Mouse (Mus musculus) forebrain, embryonic 11.5 days (tissue): Measurements from ENCODE around the gene Nav1. TPM values are rescaled to one million over a fixed set of nuclear protein-coding genes. Genes with fewer than 3 reads are reported as not detected.
A peak's percentile ranks its signal among the peaks of the same experiment; 100 is the strongest.

Experiments
- ATAC-seq: fragments of 200-750 bp; cut with Nextera tagmentation; replicated peaks from 2 replicates; pipeline ENCODE4 v1.8.0; 2017; ENCODE audit warnings: moderate TSS enrichment; ENCODE audit not compliant: low FRiP score
- DNase-seq: peaks from one replicate; pipeline ENCODE4 v3.0.0-alpha.2; 2017; ENCODE audit warnings: low spot score
- H3K27ac ChIP-seq: fragments of 300-500 bp; sonication (generic); 2 replicates; pipeline ENCODE4 v1.5.1; 2014; ENCODE audit warnings: low read depth, low read length
- H3K27me3 ChIP-seq: fragments of 300-500 bp; sonication (generic); 2 replicates; pipeline ENCODE4 v1.6.1; 2014; ENCODE audit warnings: mild to moderate bottlenecking, low read length, mixed read lengths; ENCODE audit not compliant: control insufficient read depth, insufficient read depth
- H3K36me3 ChIP-seq: fragments of 300-500 bp; sonication (generic); 2 replicates; pipeline ENCODE4 v1.6.1; 2014; ENCODE audit warnings: mild to moderate bottlenecking, low read length, moderate library complexity, mixed read lengths; ENCODE audit not compliant: control insufficient read depth, insufficient read depth
- H3K4me1 ChIP-seq: fragments of 300-500 bp; sonication (generic); replicated peaks from 2 replicates; pipeline ENCODE4 v1.6.1; 2014; ENCODE audit warnings: low read length, mixed read lengths; ENCODE audit not compliant: control insufficient read depth, insufficient read depth
- H3K4me2 ChIP-seq: fragments of 300-500 bp; sonication (generic); 2 replicates; pipeline ENCODE4 v1.6.1; 2014; ENCODE audit warnings: low read depth, mild to moderate bottlenecking, low read length, moderate library complexity, mixed read lengths; ENCODE audit not compliant: severe bottlenecking
- H3K4me3 ChIP-seq: fragments of 300-500 bp; sonication (generic); 2 replicates; pipeline ENCODE4 v1.5.1; 2014; ENCODE audit warnings: low read depth, low read length
- H3K9ac ChIP-seq: fragments of 300-500 bp; sonication (generic); 2 replicates; pipeline ENCODE4 v1.6.1; 2014; ENCODE audit warnings: low read length
- H3K9me3 ChIP-seq: fragments of 300-500 bp; sonication (generic); 2 replicates; pipeline ENCODE4 v1.6.1; 2016; ENCODE audit warnings: low read length, mixed read lengths; ENCODE audit not compliant: control insufficient read depth
- WGBS: fragments of 180-500 bp; shearing (Covaris S2); extraction: QIAGEN DNeasy Blood & Tissue Kit; methylation state at CpG from one replicate; pipeline ENCODE4 v1.1.7; 2014; 5-methylcytosine and 5-hydroxymethylcytosine counted together
- polyA plus RNA-seq: library from polyadenylated mRNA; unstranded; fragments of >200 nt; fragmentation: Nextera tagmentation; extraction: Ambion mirVana; gene quantifications from 2 replicates; pipeline ENCODE4 v1.2.1, GENCODE M21; 2014

The Nav1 gene
- polyA plus RNA-seq, 1 experiment from 2014 or later = 26.9 TPM

DNA sequence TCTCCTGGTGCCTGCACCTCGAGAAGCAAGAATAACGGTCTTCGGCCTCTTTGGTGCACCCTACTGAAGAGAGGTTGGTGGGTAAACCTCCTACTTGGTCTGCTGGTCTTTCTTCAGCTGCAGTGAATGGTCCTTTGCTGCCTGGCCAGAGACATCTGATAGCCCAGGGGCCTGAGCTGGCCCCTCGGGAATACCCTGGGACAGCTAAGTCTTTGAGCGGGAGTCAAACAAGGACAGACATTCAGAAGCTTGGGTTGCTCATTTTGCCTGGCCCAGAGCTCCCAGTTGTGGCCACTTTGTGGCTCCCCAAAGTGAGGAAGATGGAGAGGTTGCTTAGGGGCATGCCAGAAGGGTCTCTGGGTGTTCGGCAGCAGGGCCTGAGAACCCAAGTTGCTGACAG is 89.6 kb downstream of the Nav1 start:
- Histone ChIP-seq H3K9ac (no peak overlapping the region), H3K36me3 (no peaks in the 10 kb centered on the region), H3K27ac (no peak overlapping the region), H3K4me3 (no peak overlapping the region), H3K4me2 (no peak overlapping the region), H3K27me3 (no peaks in the 10 kb centered on the region), H3K4me1 (peaks cover 15% of the 10 kb centered on the region), H3K9me3 (no peaks in the 10 kb centered on the region)
- ATAC-seq (no peak), DNase-seq (no peak)
- 85% methylated on average over 6 of the region's 6 CpGs for WGBS

DNA sequence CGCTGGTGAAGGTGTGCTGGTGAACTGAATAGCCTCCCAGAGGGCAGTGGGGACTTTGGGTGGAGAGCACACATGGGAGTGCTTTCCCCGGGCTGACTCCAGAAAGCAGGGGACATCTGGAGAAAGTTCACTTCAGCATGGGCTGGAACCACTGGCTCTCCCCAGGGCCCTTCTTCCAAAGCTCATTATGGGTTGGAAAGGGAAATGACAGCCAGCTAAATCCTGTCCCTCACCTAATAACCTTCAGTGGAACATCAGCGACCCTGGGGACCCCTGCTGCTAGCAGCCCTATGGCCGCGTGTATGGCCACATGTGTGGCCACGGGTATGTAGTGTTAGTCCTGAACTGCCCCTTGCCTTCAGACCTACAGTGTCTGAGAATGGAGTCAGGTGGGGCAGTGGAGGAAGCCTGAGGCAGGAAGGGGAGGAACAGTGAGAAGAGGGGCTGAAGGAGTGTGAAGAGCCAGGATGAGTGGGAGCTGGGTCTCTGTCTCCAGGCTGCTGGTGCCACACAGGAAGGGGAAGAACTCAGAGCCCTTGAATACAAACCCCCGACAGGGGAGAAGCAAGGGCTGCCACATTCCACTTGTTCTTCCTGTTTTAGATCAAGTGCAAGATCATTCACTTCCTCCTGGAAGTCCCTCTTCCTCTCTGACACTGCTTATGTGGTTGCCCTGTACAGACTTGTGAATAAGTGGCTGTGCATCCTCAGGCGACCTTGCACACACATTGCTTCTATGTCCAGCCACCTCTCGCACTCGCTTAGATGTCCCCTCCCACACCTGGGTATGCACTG is 90.4 kb downstream of the Nav1 start:
- Histone ChIP-seq H3K4me3 (no peak overlapping the region), H3K4me1 (peaks cover 15% of the 10 kb centered on the region), H3K27me3 (no peaks in the 10 kb centered on the region), H3K36me3 (no peaks in the 10 kb centered on the region), H3K9me3 (no peaks in the 10 kb centered on the region), H3K27ac (no peak overlapping the region), H3K9ac (no peak overlapping the region), H3K4me2 (no peak overlapping the region)
- DNase-seq (no peak), ATAC-seq (no peak)
- WGBS = 68% methylated on average over 10 of the region's 10 CpGs

DNA sequence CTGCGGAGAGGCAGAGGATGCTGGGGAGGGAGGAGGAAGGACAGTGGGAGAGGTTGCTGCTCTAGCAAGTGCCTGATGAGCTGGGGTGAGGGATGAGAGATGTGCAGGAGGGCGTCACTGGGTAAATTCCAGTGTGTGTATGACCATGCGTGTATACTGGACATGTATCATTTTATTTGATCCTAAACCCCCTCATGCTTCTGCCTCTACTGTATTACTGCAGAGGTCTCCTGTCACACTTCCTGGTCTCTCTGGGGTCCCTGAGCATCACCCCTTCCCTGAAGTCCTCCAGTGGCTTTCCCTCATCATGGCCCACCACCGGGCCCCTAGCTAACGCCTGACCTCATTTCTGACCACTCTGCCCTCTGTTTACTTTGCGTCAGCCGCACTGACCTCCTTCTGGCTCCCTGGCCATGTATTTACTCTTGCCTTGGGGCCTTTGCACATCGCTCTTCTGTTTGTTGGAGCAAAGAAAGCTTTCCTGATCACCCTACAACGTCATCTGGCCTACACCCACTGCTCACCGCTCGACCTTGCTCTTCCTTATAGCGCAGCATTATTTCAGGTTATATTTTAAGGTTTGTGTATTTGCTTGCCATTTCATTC is 91.4 kb downstream of the Nav1 start:
- no peak overlapping the region for H3K4me2 ChIP-seq
- no peak overlapping the region for H3K9ac ChIP-seq
- H3K27me3 ChIP-seq = no peaks in the 10 kb centered on the region
- no peak overlapping the region for H3K4me3 ChIP-seq
- WGBS = 78% methylated on average over 12 of the region's 12 CpGs
- H3K27ac ChIP-seq = no peak overlapping the region
- H3K9me3 ChIP-seq = no peaks in the 10 kb centered on the region
- no peak for ATAC-seq
- H3K36me3 ChIP-seq = no peaks in the 10 kb centered on the region
- no peak for DNase-seq
- H3K4me1 ChIP-seq = peaks cover 18% of the 10 kb centered on the region

DNA sequence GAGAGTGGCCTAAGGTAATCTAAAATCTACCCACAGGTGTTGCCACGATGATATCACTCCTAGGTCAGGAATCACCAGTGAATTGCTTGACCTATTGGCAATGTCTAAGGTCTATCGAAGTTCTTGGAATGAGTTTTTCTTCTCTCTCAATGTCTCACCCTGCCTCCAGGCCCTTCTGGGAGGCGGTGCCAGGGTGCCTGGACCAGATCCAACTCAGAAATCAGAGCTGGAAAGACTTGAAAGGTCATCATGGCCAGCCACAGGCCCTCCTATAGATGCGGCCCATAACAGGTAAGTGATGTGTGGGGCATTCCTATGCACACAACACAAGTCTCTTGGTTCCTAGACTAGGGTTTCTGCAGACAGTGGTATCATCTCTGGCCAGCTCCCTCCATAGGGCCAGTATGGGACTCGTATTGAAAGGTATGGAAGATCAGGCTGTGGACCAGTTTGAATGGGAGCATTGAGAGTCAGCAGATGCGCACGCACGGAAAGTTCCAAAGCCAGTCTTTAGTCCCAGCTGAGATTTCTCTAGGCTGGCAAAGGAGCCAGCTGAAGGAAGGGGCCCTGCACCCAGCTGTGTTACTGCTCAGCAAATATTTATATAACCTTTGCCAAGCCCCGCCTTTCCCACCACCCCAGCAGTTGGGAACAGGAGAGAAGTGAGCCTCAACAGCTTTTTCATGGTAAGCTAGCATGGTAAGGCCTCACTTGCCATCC is 92.0 kb downstream of the Nav1 start:
- Histone ChIP-seq H3K4me2 (no peak overlapping the region), H3K27me3 (no peaks in the 10 kb centered on the region), H3K27ac (no peak overlapping the region), H3K4me1 (peaks cover 19% of the 10 kb centered on the region), H3K9ac (no peak overlapping the region), H3K9me3 (no peaks in the 10 kb centered on the region), H3K36me3 (no peaks in the 10 kb centered on the region), H3K4me3 (no peak overlapping the region)
- WGBS = 78% methylated on average over 9 of the region's 9 CpGs
- DNase-seq = no peak
- ATAC-seq = no peak

DNA sequence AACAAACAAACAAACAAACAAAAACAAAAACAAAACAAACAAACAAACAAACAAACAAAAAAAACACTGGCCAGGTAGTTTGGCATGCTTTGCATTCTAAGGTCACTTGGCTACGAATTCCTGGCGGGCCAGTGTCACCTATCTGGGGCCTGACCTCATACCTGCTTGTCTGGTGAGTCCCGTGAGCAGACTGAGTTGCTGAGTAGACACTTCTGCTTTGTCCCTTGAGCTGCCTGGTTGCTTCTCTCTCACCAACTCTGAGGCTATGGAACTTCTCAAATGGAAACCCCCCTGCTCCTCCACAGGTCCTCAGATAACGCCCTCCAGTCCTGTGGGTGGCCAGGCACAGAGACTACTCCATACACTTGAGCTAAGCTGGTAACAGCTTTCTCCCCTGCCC is 93.0 kb downstream of the Nav1 start:
- Histone ChIP-seq H3K27ac (no peak overlapping the region), H3K36me3 (no peaks in the 10 kb centered on the region), H3K4me2 (no peak overlapping the region), H3K4me1 (peaks cover 19% of the 10 kb centered on the region), H3K27me3 (no peaks in the 10 kb centered on the region), H3K9me3 (no peaks in the 10 kb centered on the region), H3K9ac (no peak overlapping the region), H3K4me3 (no peak overlapping the region)
- 68% methylated on average over 4 of the region's 4 CpGs for WGBS
- no peak for DNase-seq
- no peak for ATAC-seq

DNA sequence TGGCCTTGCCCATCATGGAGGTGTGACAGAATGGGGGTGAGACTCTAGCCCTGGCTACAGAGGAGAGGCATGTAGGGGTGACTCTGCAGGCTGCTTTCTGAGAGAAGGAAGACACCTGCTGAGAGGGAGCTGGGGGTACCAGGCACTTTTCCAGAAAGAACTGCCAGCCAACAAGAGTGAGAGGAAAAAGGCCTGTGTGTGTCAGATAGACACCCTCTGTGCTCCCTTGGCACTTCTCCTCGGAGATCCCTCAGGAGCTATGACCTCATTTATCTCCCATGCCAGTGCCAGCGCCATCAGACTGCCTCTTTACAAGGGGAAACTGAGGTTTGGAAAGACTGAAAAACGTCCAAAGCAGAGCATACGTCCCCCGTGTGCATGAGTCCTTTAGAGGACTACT is 93.6 kb downstream of the Nav1 start:
- ATAC-seq = no peak
- H3K4me2 ChIP-seq = no peak overlapping the region
- peaks cover 15% of the 10 kb centered on the region for H3K4me1 ChIP-seq
- no peak for DNase-seq
- H3K27me3 ChIP-seq = no peaks in the 10 kb centered on the region; the same call in 1 of the 2 replicates
- H3K27ac ChIP-seq = no peak overlapping the region
- no peak overlapping the region for H3K4me3 ChIP-seq
- no peaks in the 10 kb centered on the region for H3K36me3 ChIP-seq
- H3K9me3 ChIP-seq = no peaks in the 10 kb centered on the region
- WGBS = 47% methylated on average over 5 of the region's 5 CpGs
- no peak overlapping the region for H3K9ac ChIP-seq

DNA sequence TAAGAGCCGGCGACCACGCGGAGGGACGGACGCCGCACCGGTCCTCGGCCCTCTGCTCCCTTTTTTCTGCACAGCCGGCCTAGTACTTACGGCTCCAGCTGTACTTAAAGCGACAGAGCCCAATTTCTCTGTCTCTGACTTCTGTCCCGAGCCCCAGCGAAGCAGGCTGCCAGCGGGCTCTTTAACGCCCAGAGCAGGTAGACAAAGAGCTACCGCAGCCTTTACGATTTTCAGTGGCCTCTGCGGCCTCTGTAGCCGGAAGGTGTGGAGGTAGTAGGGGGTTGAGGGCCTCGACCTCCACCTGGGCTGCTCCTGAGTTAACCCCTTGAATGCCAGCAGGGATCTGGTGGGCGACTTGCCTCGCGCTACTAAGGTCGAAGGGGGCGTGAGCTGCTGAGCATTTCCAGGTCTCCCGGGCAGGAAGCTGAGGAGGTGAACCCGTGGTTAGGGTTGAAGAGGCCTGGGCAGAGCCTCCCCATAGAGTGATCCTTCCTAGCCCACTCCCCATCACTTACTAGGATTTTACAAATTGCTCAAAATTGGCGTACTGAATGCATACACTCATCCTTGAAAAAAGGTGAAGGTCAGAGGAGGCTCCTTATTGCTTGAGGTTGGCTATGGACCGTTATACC is 96.6 kb downstream of the Nav1 start:
- ATAC-seq (peak; percentile 63), DNase-seq (peak; percentile 76)
- peaks cover 14% of the 10 kb centered on the region for H3K4me1 ChIP-seq
- peak overlapping the region; percentile 49 for H3K4me3 ChIP-seq
- no peaks in the 10 kb centered on the region for H3K9me3 ChIP-seq
- H3K27me3 ChIP-seq = no peaks in the 10 kb centered on the region; the same call in 1 of the 2 replicates
- H3K36me3 ChIP-seq = no peaks in the 10 kb centered on the region
- under 1% methylated on average over 30 of the region's 30 CpGs for WGBS
- peak overlapping the region; percentile 93 for H3K4me2 ChIP-seq
- H3K27ac ChIP-seq = no peak overlapping the region
- H3K9ac ChIP-seq = peak overlapping the region; percentile 63
